Mouse (Mus musculus) testis, postnatal 14 days (tissue): ENCODE measurements around the gene Gm4846.
"Not testable (repeated sequence)": the region's sequence is repeated elsewhere in the genome, so short reads cannot be mapped to it uniquely, and the experiment has no call there.

ENCODE experiments used
- DNase-seq: peaks from one replicate; pipeline ENCODE4 v3.0.0; 2021; ENCODE audit warnings: low spot score

Gene Gm4846

GRCm38 (mm10) chr1:166497488-166497887 is at the start of gene Gm4846:
Gene Gm4846 (minus strand): TSS chr1:166497588.
- DNase-seq = not testable (repeated sequence)

GRCm38 (mm10) chr1:166531521-166531920 is 34.1 kb upstream of the Gm4846 start:
- not testable (repeated sequence) for DNase-seq

- not testable (repeated sequence) for DNase-seq
Measured at GRCm38 (mm10) chr1:166524709-166525108, 27.3 kb upstream of the Gm4846 start.

GRCm38 (mm10) chr1:166519626-166520025 is 22.2 kb upstream of the Gm4846 start:
- not testable (repeated sequence) for DNase-seq

GRCm38 (mm10) chr1:166516556-166516955 is 19.2 kb upstream of the Gm4846 start:
- DNase-seq = no peak

DNA sequence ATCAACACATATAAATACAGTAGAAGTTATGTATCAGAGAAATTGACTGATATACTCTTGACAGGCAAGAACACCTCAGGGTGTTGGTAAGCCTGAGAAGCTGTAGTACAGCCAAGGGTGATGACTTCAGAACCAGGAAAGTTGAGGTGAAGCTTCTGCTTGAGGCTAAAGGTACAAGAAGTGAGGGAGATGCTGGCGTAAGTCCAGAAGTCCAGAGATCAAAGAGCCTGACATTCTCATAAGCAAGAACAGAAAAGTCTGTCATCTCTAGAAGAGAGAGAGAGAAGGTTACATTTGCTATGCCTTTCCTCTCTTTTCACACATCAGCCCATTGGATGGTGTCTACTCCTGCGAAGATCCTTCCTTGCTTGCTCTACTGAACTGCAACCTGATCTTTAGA is 6.8 kb upstream of the Gm4846 start:
- DNase-seq = not testable (repeated sequence)

- DNase-seq = no peak
Measured at GRCm38 (mm10) chr1:166479503-166479902, 17.9 kb downstream of the Gm4846 start.

DNA sequence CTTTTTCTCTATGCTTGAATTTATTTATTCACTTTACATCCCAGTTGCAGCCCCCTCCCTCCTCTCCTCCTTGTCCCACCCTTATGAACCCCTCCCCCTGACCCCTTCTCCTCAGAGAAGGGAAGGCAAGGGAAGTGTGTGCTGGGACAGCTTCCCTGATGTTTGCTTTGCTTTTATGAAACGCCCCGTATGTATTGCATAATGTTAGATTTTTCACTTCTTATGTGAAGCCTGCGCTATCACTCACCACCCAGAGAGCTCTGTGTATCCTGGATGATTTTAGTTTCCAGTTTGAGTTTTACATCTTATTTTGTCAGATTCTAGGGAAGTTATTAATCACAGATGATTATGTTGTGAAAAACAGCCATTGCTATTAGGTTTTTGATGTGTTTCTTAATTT is 30.2 kb downstream of the Gm4846 start:
- DNase-seq = no peak

- no peak for DNase-seq
Measured at GRCm38 (mm10) chr1:166462544-166462943, 34.8 kb downstream of the Gm4846 start.

GRCm38 (mm10) chr1:166441992-166442391 is 55.4 kb downstream of the Gm4846 start:
- no peak for DNase-seq

DNA sequence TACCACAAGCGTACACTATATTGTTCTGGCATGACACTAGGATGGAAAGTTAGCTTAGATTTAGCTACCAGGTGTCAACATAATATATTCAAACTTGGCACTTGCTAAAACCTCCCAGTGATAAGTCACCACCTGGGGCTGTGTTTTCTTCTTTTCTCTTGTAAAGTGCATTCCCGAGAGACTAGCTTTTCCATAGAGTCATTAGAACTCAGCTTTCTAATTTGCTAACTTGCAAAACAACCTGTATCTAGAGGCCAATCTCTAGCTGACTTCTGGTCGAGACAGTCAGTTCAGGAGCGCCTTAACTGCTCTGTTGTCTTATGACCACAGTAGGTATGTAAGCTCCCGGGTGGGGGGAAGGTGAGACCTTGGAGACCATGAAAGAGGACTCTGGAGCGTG is 58.0 kb downstream of the Gm4846 start:
- no peak for DNase-seq
